Mouse (Mus musculus): ENCODE measurements around the gene Gbp3.

The Gbp3 gene

GRCm38 (mm10) chr3:142583067-142583466 lies 23.2 kb downstream of the Gbp3 start:
- in situ Hi-C loops (cut with MboI; ENCODE audit: unreplicated experiment in 2 of 2) = no loop called here

- in situ Hi-C loops (cut with MboI; ENCODE audit: unreplicated experiment in 2 of 2) = no loop called here
These were observed 27.6 kb downstream of the Gbp3 start for GRCm38 (mm10) chr3:142587386-142587785.

GRCm38 (mm10) chr3:142588888-142589287 lies 29.1 kb downstream of the Gbp3 start:
- in situ Hi-C loops (cut with MboI; ENCODE audit: unreplicated experiment in 2 of 2) = no loop called here

GRCm38 (mm10) chr3:142590431-142591067 lies 30.7 kb downstream of the Gbp3 start:
- in situ Hi-C loops (cut with MboI; ENCODE audit: unreplicated experiment in 2 of 2) = no loop called here

- in situ Hi-C loops (cut with MboI; ENCODE audit: unreplicated experiment in 2 of 2) = no loop called here
These were observed 34.7 kb downstream of the Gbp3 start, which contains the start of gene Gbp2b for GRCm38 (mm10) chr3:142594547-142594946. Gene Gbp2b (plus strand): TSS chr3:142594847.

- in situ Hi-C loops (cut with MboI; ENCODE audit: unreplicated experiment in 2 of 2) = no loop called here
These were observed 38.1 kb downstream of the Gbp3 start for GRCm38 (mm10) chr3:142597923-142598322.

GRCm38 (mm10) chr3:142601675-142602074 lies 41.8 kb downstream of the Gbp3 start:
- in situ Hi-C loops (cut with MboI; ENCODE audit: unreplicated experiment in 2 of 2) = loop anchor here in 1 of 2 experiments (5.0 kb wide), 1 partner anchor 39 kb away; the partner anchor contains the start of gene Gbp3

GRCm38 (mm10) chr3:142618658-142619057 lies 58.8 kb downstream of the Gbp3 start:
- in situ Hi-C loops (cut with MboI; ENCODE audit: unreplicated experiment in 2 of 2) = no loop called here

GRCm38 (mm10) chr3:142619606-142620005 lies 59.8 kb downstream of the Gbp3 start:
- in situ Hi-C loops (cut with MboI; ENCODE audit: unreplicated experiment in 2 of 2) = loop anchor here (5.0 to 10.0 kb wide), 3 partner anchors 57 to 325 kb away; partner anchors contain the start of genes Gbp5 (in 2 of the 2) and Gbp3 (in 1 of the 2)

- in situ Hi-C loops (cut with MboI; ENCODE audit: unreplicated experiment in 2 of 2) = loop anchor here (5.0 to 10.0 kb wide), 3 partner anchors 58 to 326 kb away; partner anchors contain the start of genes Gbp5 (in 2 of the 2) and Gbp3 (in 1 of the 2)
These were observed 60.5 kb downstream of the Gbp3 start, which contains the start of gene Gbp2 for GRCm38 (mm10) chr3:142620111-142620955. Gene Gbp2 (plus strand): TSS chr3:142620602.

- in situ Hi-C loops (cut with MboI; ENCODE audit: unreplicated experiment in 2 of 2) = loop anchor here (5.0 to 10.0 kb wide), 3 partner anchors 59 to 326 kb away; partner anchors contain the start of genes Gbp5 (in 2 of the 2) and Gbp3 (in 1 of the 2)
These were observed 61.2 kb downstream of the Gbp3 start for GRCm38 (mm10) chr3:142620956-142621562.
